Mouse (Mus musculus) thymus, adult 2 months (tissue): Measurements from ENCODE around the gene Zranb3. TPM values are rescaled to one million over a fixed set of nuclear protein-coding genes. Genes with fewer than 3 reads are reported as not detected.

Source experiments
- DNase-seq: peaks from one replicate; pipeline ENCODE4 v3.0.0; 2021
- H3K27ac ChIP-seq: fragments of 200-500 bp; 2 replicates; pipeline ENCODE4 v1.5.1; 2012; ENCODE audit warnings: low read length, control low read depth; ENCODE audit not compliant: control insufficient read depth, insufficient read depth
- H3K27me3 ChIP-seq: fragments of 200-500 bp; 2 replicates; pipeline ENCODE4 v1.6.1; 2012; ENCODE audit warnings: mild to moderate bottlenecking, low read length, moderate library complexity, mixed read lengths; ENCODE audit not compliant: control insufficient read depth, insufficient read depth
- H3K36me3 ChIP-seq: fragments of 200-500 bp; 2 replicates; pipeline ENCODE4 v1.6.1; 2012; ENCODE audit warnings: mild to moderate bottlenecking, low read length, moderate library complexity; ENCODE audit not compliant: control insufficient read depth, insufficient read depth
- H3K4me1 ChIP-seq: fragments of 200-500 bp; replicated peaks from 2 replicates; pipeline ENCODE4 v1.6.1; 2012; ENCODE audit warnings: low read length; ENCODE audit not compliant: control insufficient read depth, insufficient read depth
- H3K4me3 ChIP-seq: fragments of 200-500 bp; 2 replicates; pipeline ENCODE4 v1.5.1; 2012; ENCODE audit warnings: mild to moderate bottlenecking, low read length, control low read depth, moderate library complexity; ENCODE audit not compliant: control insufficient read depth, insufficient read depth
- CTCF ChIP-seq: fragments of 200-500 bp; IDR thresholded peaks from 2 replicates; pipeline ENCODE4 v1.5.1; 2012; ENCODE audit warnings: mild to moderate bottlenecking, control low read depth, low read length, moderate library complexity, borderline replicate concordance; ENCODE audit not compliant: control insufficient read depth, poor library complexity, insufficient read depth; ENCODE audit errors: extremely low read depth
- POLR2A ChIP-seq: fragments of 200-500 bp; IDR thresholded peaks from 2 replicates; pipeline ENCODE4 v1.6.1; 2012; ENCODE audit warnings: mild to moderate bottlenecking, low read length, control low read depth, moderate library complexity; ENCODE audit not compliant: control insufficient read depth, poor library complexity, insufficient read depth; ENCODE audit errors: extremely low read depth
- WGBS: fragments of 180-500 bp; shearing (Covaris S2); methylation state at CpG from one replicate; pipeline ENCODE4 v1.1.7; 2018; 5-methylcytosine and 5-hydroxymethylcytosine counted together
- polyA plus RNA-seq: library from polyadenylated mRNA; depleted of rRNA; stranded (reverse); fragments of >200 nt; gene quantifications from 2 replicates; pipeline ENCODE4 v1.2.3, GENCODE M21; 2012; rRNA removed

Gene Zranb3
- polyA plus RNA-seq, 1 experiment: 3.8 TPM

DNA sequence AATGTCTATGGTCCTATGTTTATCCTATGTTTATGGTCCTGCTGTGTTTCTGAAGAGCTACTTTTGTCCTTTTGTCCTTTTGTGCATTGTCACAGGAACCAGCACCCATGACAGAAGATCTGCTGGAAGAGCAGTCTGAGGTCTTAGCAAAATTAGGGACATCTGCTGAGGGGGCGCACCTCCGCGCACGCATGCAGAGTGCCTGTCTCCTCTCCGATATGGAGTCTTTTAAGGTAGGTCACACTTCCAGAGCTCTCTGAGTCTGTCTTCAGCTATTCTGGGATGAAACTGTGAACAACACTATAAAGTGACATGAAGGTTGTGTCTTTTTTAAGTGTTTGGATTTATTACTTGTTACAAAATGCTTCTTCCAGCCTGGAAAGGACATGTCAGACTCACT is 168.5 kb downstream of the Zranb3 start:
- Histone ChIP-seq H3K36me3 (peaks cover 76% of the 10 kb centered on the region), H3K27me3 (no peaks in the 10 kb centered on the region), H3K4me1 (no peaks in the 10 kb centered on the region), H3K4me3 (no peak overlapping the region), H3K27ac (no peak overlapping the region)
- TF ChIP-seq CTCF: no peak
- TF ChIP-seq POLR2A: no peak
- DNase-seq: no peak
- WGBS: 98% methylated on average over 5 of the region's 5 CpGs

DNA sequence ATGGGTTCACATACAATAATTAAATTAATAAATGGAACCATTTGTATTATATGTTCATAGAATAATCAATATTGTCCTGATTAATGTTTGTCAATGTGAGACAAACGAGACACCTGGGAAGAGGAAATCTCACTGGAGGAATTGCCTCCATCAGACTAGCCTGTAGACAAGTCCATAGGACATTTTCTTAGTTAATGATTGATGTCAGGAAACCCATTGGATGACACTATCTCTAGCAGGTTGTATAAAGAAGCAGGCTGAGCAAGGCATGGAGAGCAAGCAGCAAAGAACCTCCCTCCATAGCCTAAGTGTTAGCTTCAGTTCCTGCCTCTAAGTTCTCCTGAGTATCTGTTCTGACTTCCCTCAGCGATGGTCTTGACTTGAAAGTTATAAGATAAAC is 169.4 kb downstream of the Zranb3 start:
- 69% methylated on average over 2 of the region's 2 CpGs for WGBS
- no peak for TF ChIP-seq POLR2A
- Histone ChIP-seq H3K4me3 (no peak overlapping the region), H3K36me3 (peaks cover 68% of the 10 kb centered on the region), H3K4me1 (no peaks in the 10 kb centered on the region), H3K27ac (no peak overlapping the region), H3K27me3 (no peaks in the 10 kb centered on the region)
- no peak for DNase-seq

DNA sequence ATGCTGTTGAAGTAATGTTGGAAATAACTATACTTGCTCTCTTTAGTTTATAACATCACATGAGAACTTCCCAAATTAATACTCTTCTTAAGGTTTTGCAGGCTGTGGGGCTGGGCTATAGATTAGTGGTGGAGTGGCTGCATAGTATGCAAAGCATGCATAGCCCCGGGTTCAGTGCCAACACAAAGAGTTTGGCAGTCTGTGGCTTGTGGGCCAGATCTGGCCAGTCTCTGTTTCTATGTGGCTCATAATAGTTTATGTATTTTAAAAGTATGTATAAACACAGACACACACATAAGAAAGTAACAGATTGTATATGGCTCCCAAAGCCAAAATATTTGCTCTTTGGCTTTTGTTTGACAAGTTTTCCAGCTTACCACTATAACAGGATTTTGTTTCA is 187.0 kb downstream of the Zranb3 start:
- WGBS: 79% methylated on average over 1 of the region's 1 CpGs
- TF ChIP-seq POLR2A (no peak), CTCF (no peak)
- Histone ChIP-seq H3K27me3 (no peaks in the 10 kb centered on the region), H3K36me3 (peaks cover 23% of the 10 kb centered on the region), H3K4me1 (no peaks in the 10 kb centered on the region), H3K27ac (no peak overlapping the region), H3K4me3 (no peak overlapping the region)
- no peak for DNase-seq

DNA sequence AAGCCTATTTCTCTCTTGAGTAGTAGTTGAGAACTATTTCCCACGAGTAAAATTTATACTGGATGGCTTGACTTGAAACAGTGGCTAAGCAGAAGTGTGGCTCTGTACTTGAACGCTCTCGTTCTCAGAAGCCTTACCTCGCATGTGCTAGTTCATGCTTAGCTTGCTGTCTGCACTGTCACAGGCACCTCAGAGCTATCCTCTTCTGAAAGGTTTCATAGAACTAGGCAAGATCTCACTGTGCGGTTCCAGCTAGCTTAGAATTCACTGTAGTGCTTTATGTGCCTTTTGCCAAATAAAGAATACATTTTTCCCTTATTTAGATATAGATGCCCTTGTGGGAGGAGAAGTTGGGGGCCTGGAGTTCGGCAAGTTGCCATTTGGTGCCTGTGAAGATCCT is 187.5 kb downstream of the Zranb3 start:
- 97% methylated on average over 6 of the region's 6 CpGs for WGBS
- H3K27me3 ChIP-seq: no peaks in the 10 kb centered on the region
- H3K27ac ChIP-seq: no peak overlapping the region
- H3K4me1 ChIP-seq: no peaks in the 10 kb centered on the region
- no peak overlapping the region for H3K4me3 ChIP-seq
- DNase-seq: no peak
- H3K36me3 ChIP-seq: peaks cover 24% of the 10 kb centered on the region
- no peak for TF ChIP-seq POLR2A
- no peak for TF ChIP-seq CTCF

DNA sequence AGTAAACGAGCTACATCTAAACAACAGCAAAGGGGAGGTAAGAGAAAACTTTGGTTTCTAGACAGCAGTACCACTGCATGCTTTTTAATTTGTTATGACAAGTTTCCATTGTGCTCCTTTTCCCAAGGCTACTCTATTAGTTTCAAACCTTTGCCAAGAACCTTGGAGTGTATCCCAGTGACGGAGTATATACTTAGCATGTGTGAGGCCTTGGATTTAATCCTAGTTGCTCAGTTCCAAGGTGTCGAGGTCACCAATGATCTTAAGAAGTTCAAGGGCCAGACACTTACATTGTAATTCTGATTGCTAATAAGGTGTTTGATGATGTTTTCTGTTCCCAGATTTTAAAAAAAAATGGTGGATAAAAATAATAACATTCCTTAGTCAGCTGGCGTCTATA is 189.7 kb downstream of the Zranb3 start:
- Histone ChIP-seq H3K27ac (no peak overlapping the region), H3K4me3 (no peak overlapping the region), H3K36me3 (peaks cover 25% of the 10 kb centered on the region; the same call in 1 of the 2 replicates), H3K4me1 (no peaks in the 10 kb centered on the region), H3K27me3 (no peaks in the 10 kb centered on the region)
- no peak for DNase-seq
- WGBS: 98% methylated on average over 4 of the region's 4 CpGs
- TF ChIP-seq CTCF (no peak), POLR2A (no peak)

DNA sequence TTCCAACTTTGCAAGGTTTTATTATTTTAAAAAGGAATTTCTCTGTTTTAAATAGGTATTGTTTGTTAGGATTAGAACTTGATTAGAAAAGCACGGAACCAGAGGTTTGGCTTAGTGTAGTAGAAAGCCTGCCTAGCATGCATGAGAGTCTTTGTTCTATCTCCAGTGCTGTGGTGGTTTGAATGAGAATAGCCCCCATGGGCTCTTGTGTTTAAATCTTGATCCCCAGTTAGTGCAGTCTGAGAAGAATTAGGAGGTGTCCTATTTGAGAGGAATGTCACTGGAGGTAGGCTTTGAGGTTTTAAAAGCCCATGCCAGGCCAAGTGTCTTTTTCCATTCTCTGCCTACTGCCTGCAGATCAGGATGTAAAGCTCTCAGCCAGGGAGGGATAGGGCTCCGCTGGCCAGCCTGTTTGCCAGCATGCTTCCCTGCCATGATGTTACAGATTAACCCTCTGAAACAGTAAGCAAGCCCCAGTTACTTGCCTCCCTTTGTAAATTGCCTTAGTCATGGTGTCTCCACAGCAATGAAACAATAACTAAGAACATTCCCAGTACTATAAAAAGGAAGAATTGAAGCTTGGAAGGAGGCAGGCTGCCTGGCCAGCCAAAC is 198.0 kb downstream of the Zranb3 start:
- peaks cover 25% of the 10 kb centered on the region for H3K36me3 ChIP-seq
- H3K27ac ChIP-seq: no peak overlapping the region
- H3K4me3 ChIP-seq: no peak overlapping the region
- DNase-seq: no peak
- no peaks in the 10 kb centered on the region for H3K27me3 ChIP-seq
- no peaks in the 10 kb centered on the region for H3K4me1 ChIP-seq
- 99% methylated on average over 2 of the region's 2 CpGs for WGBS
- no peak for TF ChIP-seq CTCF
- no peak for TF ChIP-seq POLR2A

Other genes starting within 250 kb of the Zranb3 start
- 0.54 and 0.73 TPM in 2 replicates for gene Map3k19, start 248.0 kb downstream of the Zranb3 start, polyA plus RNA-seq
- 35.7 and 37.3 TPM in 2 replicates for gene Rab3gap1, start 234.3 kb downstream of the Zranb3 start, polyA plus RNA-seq
- 129 and 147 TPM in 2 replicates for gene R3hdm1, start 254 bp upstream of the Zranb3 start, polyA plus RNA-seq
- 25.4 and 26.7 TPM in 2 replicates for gene Ubxn4, start 140.9 kb upstream of the Zranb3 start, polyA plus RNA-seq
- gene Lct, start 225.3 kb upstream of the Zranb3 start, polyA plus RNA-seq: 0.15 and 0.19 TPM in 2 replicates